Mouse (Mus musculus): ENCODE measurements around the gene Ankrd28.

DNA sequence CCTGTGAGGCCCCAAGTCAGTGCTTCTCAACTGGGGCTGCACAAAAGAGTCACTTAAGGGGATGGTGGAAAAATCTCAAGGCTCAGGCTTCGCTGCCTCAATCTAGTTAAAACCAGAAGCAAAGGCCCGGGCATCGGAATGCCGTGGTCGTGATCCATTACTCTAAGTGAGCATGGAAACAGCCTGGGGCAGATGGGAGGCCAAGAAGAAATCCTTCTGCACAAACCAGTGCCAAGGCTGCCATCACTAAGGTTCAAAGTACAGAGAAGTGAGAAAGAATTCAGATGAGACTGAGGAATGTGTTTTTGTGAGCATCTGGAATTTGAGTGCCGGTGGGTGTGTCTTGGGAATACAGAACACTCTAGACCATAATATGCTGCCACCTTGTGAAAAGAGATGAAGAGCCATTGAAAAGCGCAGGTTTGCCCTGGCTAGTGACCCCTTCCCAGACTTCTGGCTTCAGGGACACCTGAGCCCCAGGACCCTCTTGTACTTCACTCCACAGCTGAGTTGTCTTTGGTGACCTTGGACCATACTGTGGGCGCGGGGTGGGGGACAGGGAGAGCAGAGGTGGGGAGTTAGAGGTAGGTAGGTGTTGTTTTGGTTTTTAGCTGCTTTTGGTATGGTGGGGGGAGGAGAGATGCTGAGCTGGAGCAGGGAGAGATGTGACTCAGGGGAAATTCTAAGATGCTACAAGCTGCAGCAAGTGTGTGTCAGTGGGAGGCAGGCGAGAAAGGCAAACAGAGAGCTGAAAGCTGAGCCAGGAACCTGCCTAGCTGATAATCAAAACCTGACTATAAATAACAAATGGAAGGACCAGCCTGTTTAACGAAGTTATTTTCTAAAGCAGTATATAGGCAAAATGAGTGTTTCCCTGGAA is 26.9 kb upstream of the Ankrd28 start:
- TF ChIP-seq MYOD1 (IDR thresholded peaks at IDR 0.05; ENCODE audit: control insufficient read depth, insufficient read length, low read depth) (no peak), CTCF (IDR thresholded peaks at IDR 0.05; ENCODE audit: control insufficient read depth, insufficient read depth, insufficient read length) (no peak), USF1 (IDR thresholded peaks at IDR 0.05; ENCODE audit: low read depth) (no peak), FOSL1 (IDR thresholded peaks at IDR 0.05; ENCODE audit: insufficient read depth, low read length, poor library complexity, severe bottlenecking) (no peak), MYOG (IDR thresholded peaks at IDR 0.05; ENCODE audit: control insufficient read depth, extremely low read depth, insufficient read length) (no peak), MAX (IDR thresholded peaks at IDR 0.05) (no peak)
